Mouse (Mus musculus): ENCODE results near the gene Serpinb1b. TPM values are rescaled to one million over a fixed set of nuclear protein-coding genes. Genes with fewer than 3 reads are reported as not detected.

Gene Serpinb1b
- polyA plus RNA-seq, 1 experiment from 2014 or later = not detected

DNA sequence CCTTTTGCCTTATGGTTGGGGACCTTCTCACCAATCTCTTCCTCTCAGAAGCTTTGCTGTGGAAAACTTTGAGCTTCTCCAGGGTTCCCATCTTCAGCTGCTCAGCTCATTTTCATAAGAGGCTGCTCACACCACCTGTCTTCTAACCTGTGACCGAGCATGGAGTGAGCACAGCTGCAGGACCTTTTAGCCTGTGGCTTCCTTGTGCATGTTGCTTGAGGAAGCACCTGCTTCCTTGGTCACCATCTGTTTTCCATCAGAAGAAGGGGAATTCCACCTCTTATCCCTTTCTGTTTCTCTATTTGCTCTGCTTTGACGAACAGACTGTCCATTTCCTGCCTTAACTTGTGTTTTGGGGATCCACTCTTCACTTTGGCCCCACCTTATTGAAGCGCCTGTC lies 34.7 kb downstream of the Serpinb1b start:
- 68% methylated on average over 3 of the region's 3 CpGs for WGBS

DNA sequence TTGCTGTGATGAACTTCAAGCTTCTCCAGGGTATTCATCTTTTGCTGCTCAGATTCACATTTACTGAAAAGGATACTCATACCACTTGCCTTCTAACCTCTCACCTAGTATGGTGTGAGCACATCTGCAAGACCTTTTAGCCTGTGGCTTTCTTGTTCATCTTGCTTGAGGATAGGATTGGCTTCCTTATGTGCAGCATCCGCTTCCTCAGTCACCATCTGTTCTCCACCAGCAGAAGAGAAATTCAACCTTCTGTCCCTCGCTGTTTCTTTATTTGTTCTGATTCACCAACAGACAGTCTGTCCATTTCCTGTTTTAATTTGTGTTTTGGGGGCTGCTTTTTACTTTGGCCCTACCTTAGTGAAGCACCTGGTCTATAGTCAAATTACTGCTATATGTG lies 59.3 kb downstream of the Serpinb1b start:
- Histone ChIP-seq H3K36me3 (no peaks in the 10 kb centered on the region), H3K4me3 (no peak overlapping the region), H3K9ac (no peak overlapping the region), H3K27me3 (replicated peaks) (no peaks in the 10 kb centered on the region), H3K4me1 (no peaks in the 10 kb centered on the region), H3K4me2 (replicated peaks) (no peak overlapping the region), H3K27ac (no peak overlapping the region), H3K9me3 (0 out of 2 replicates have a peak, but pooled peaks cover 4% of the 10 kb centered on the region)
- no peak for ATAC-seq (ENCODE audit: low FRiP score, low read depth)
- 98% methylated on average over 2 of the region's 2 CpGs for WGBS

More for the DNA sequence above, 34.7 kb downstream of the Serpinb1b start:
- Histone ChIP-seq H3K27ac (no peak overlapping the region), H3K27me3 (replicated peaks) (no peaks in the 10 kb centered on the region), H3K9me3 (peaks cover 5% of the 10 kb centered on the region), H3K9ac (no peak overlapping the region), H3K4me2 (replicated peaks) (no peak overlapping the region), H3K4me3 (no peak overlapping the region), H3K36me3 (no peaks in the 10 kb centered on the region), H3K4me1 (no peaks in the 10 kb centered on the region)
- ATAC-seq (ENCODE audit: low FRiP score, low read depth) = no peak

DNA sequence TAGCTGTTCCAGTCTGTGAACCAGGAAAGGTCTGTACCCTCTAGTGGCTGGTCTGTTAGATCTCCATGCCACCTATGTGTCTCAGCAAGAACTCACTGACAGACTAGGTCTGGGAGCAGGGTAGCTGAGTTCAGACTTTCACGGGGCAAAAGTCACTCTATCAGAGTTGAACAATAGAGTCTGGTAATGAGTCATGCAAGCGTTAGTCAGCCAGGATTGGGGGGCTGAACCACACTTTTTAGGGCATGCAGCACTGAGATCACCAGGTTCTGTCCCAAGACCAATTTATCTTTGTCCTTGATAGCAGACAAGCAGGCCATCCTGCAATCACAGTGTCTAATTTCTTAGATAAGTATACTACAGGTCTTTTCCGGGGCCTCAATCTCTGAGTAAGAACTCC lies 63.1 kb downstream of the Serpinb1b start:
- Histone ChIP-seq H3K36me3 (no peaks in the 10 kb centered on the region), H3K4me3 (no peak overlapping the region), H3K27me3 (replicated peaks) (no peaks in the 10 kb centered on the region), H3K27ac (no peak overlapping the region), H3K9ac (no peak overlapping the region), H3K9me3 (0 out of 2 replicates have a peak, but pooled peaks cover 4% of the 10 kb centered on the region), H3K4me2 (replicated peaks) (no peak overlapping the region), H3K4me1 (no peaks in the 10 kb centered on the region)
- ATAC-seq (ENCODE audit: low FRiP score, low read depth) = no peak
- 85% methylated on average over 3 of the region's 3 CpGs for WGBS

Other genes starting within 250 kb of the Serpinb1b start
- gene Serpinb1a, start 227.4 kb upstream of the Serpinb1b start, polyA plus RNA-seq (2016; fragmentation: Nextera tagmentation; extraction: Ambion mirVana) = 1.8 and 2.3 TPM in 2 replicates
- not detected in 2 replicates for gene Serpinb1c, start 180.4 kb upstream of the Serpinb1b start, polyA plus RNA-seq (2016; fragmentation: Nextera tagmentation; extraction: Ambion mirVana)
- gene Serpinb6b, start 113.4 kb upstream of the Serpinb1b start, polyA plus RNA-seq (2016; fragmentation: Nextera tagmentation; extraction: Ambion mirVana) = 0.24 and 0.32 TPM in 2 replicates
- gene Serpinb9, start 75.3 kb upstream of the Serpinb1b start, polyA plus RNA-seq (2016; fragmentation: Nextera tagmentation; extraction: Ambion mirVana) = 1.0 and 1.1 TPM in 2 replicates
- 0.09 and 0.28 TPM in 2 replicates for gene Serpinb9b, start 51.2 kb upstream of the Serpinb1b start, polyA plus RNA-seq (2016; fragmentation: Nextera tagmentation; extraction: Ambion mirVana)
- not detected in 2 replicates for gene Serpinb9c, start 81.2 kb downstream of the Serpinb1b start, polyA plus RNA-seq (2016; fragmentation: Nextera tagmentation; extraction: Ambion mirVana)
- gene Serpinb9d, start 114.4 kb downstream of the Serpinb1b start, polyA plus RNA-seq (2016; fragmentation: Nextera tagmentation; extraction: Ambion mirVana) = not detected in 2 replicates
- not detected in 2 replicates for gene Serpinb9e, start 171.0 kb downstream of the Serpinb1b start, polyA plus RNA-seq (2016; fragmentation: Nextera tagmentation; extraction: Ambion mirVana)
- not detected in 2 replicates for gene Serpinb9f, start 245.5 kb downstream of the Serpinb1b start, polyA plus RNA-seq (2016; fragmentation: Nextera tagmentation; extraction: Ambion mirVana)

Data from neural tube, embryonic 12.5 days (tissue).